ENCODE assay signal across 8 mouse cellular contexts in genomic region chr4:133756514-133757268, GRCm38 (mm10). TPM values are rescaled to one million over a fixed set of nuclear protein-coding genes. Genes with fewer than 3 reads are reported as not detected.
A peak's percentile ranks its signal among the peaks of the same experiment; 100 is the strongest.
DNase-seq lines count a peak whose midpoint lies in the region; ATAC-seq lines count a peak whose summit lies in the region.

Gene Arid1a, minus strand, starts transcription at chr4:133756769.

- DNase-seq in WW6 (ENCODE audit: low read depth, low spot score), result peak; percentile 81
- peak; percentile 90 to 94 for DNase-seq in cerebellum, postnatal 4 days (ENCODE audit: low spot score in 2 of 2)
- DNase-seq in gastrocnemius, adult 18-20 months (ENCODE audit: low spot score), result peak; percentile 94
- peak; percentile 88 to 95 for DNase-seq in left cerebral cortex, adult 18-20 months (ENCODE audit: low spot score in 2 of 2)
- peak; percentile 93 for DNase-seq in right cerebral cortex, adult 18-20 months
- DNase-seq in urinary bladder, postnatal 10 days (ENCODE audit: low spot score), result peak; percentile 77

- ATAC-seq in hindbrain, embryonic 16.5 days, result peak; percentile 65

- peaks cover 18% of the 10 kb centered on the region for H3K4me1 ChIP-seq in hindbrain, embryonic 16.5 days (ENCODE audit: control insufficient read depth, insufficient read depth, low read depth, low read length)

- H3K79me2 ChIP-seq in macrophage (ENCODE audit: inconsistent target), result peaks cover 5% of the 10 kb centered on the region

- peak within 1 kb of the TSS; percentile 69 for H3K9ac ChIP-seq in hindbrain, embryonic 16.5 days (ENCODE audit: low read depth, low read length)

- H3K36me3 ChIP-seq in hindbrain, embryonic 16.5 days (ENCODE audit: control insufficient read depth, insufficient read depth, low read length), result no peaks in the 10 kb centered on the region
- no peaks in the 10 kb centered on the region for H3K36me3 ChIP-seq in macrophage (ENCODE audit: inconsistent target)

- H3K27me3 ChIP-seq in hindbrain, embryonic 16.5 days (replicated peaks; ENCODE audit: control insufficient read depth, insufficient read depth, low read length), result no peaks in the 10 kb centered on the region

- under 1% methylated on average over 40 of the region's 40 CpGs for WGBS in hindbrain, embryonic 16.5 days
- WGBS in macrophage (ENCODE audit: missing documents), result 1% methylated on average over 40 of the region's 40 CpGs

- H3K9me3 ChIP-seq in hindbrain, embryonic 16.5 days (ENCODE audit: control insufficient read depth, low read length), result no peaks in the 10 kb centered on the region

- H3K4me2 ChIP-seq in hindbrain, embryonic 16.5 days (ENCODE audit: low read length), result peak within 1 kb of the TSS; percentile 99

- H3K4me3 ChIP-seq in hindbrain, embryonic 16.5 days (ENCODE audit: low read length), result peak within 1 kb of the TSS; percentile 61
- H3K4me3 ChIP-seq in macrophage (ENCODE audit: inconsistent target), result peak within 1 kb of the TSS; percentile 39

- H3K27ac ChIP-seq in hindbrain, embryonic 16.5 days (ENCODE audit: low read depth, low read length), result peak within 1 kb of the TSS; percentile 99
- H3K27ac ChIP-seq in macrophage, result peak within 1 kb of the TSS; percentile 89

RNA-seq across cellular contexts. Expression of gene Arid1a, which starts in this region (rescaled TPM):
- 10 to 100 TPM; 22.4 to 26.6 TPM for total RNA-seq in gastrocnemius, adult 18-20 months (2021)
- polyA plus RNA-seq in hindbrain, embryonic 16.5 days (2015; fragmentation: Nextera tagmentation; extraction: Ambion mirVana), result 24.2 and 25.2 TPM in 2 replicates
- 10 to 100 TPM; 83.3 to 86.2 TPM for total RNA-seq in left cerebral cortex, adult 18-20 months (2021)
- 100 to 1,000 TPM in 19 of 26 experiments, 10 to 100 TPM in 7; 28.1 to 299 (median 129) TPM for total RNA-seq in macrophage (2018; cell fraction: chromatin; rRNA removed)
- 10 to 100 TPM; 27.8 to 61.2 (median 49.8) TPM for total RNA-seq in macrophage (2018; cell fraction: cytosol; rRNA removed)
- 100 to 1,000 TPM in 11 of 26 experiments, 10 to 100 TPM in 15; 30.5 to 188 (median 96.9) TPM for total RNA-seq in macrophage (2018; cell fraction: nucleus; rRNA removed)
- polyA plus RNA-seq in macrophage (2018), result 24.4 to 30.0 TPM (median 27.9 TPM) in 3 replicates

Comparison
In these comparisons a context has a peak if more than half of its experiments do, and no peak if none do; other contexts are left out.
1. Peak in every context shown above with its lines: DNase-seq, ATAC-seq, H3K4me3 ChIP-seq and H3K27ac ChIP-seq.